Mouse (Mus musculus) ES-E14 (cell line): ENCODE results near the gene Btbd11.

Experiments
- CHD2 ChIP-seq: IDR thresholded peaks from 2 replicates; pipeline ENCODE4 v1.6.1; 2014; ENCODE audit warnings: mild to moderate bottlenecking, low read depth, low read length, inconsistent platforms
- ZC3H11A ChIP-seq: IDR thresholded peaks from 2 replicates; pipeline ENCODE4 v1.6.1; 2012; ENCODE audit warnings: low read depth, mild to moderate bottlenecking, inconsistent platforms, low read length, borderline replicate concordance
- ZNF384 ChIP-seq: IDR thresholded peaks from 2 replicates; pipeline ENCODE4 v1.6.1; 2012; ENCODE audit warnings: low read depth, low read length, inconsistent platforms

DNA sequence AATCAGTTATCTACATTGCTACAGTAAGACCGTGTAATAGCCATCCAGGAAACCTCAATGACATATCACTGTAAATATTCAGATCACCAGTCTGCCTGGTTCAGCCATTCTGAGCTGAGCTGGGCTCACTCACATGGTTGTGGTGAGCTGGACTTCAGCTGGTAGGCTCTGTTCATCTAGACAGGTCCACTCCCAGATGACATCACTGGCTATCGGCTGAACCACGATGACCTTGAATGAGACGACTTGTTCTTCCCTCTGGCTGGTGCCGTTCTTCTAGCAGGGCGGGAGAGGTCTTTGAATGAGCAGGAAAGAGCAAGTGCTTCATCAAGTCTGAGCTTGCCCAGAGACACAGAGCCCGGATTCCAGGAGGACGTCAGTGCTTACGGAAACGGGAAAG lies 19.7 kb upstream of the Btbd11 start:
- TF ChIP-seq ZC3H11A (no peak), CHD2 (no peak), ZNF384 (no peak)
